8 mouse cellular contexts compared by ENCODE assay signal in genomic region chr2:165888813-165889221, GRCm38 (mm10). TPM values are rescaled to one million over a fixed set of nuclear protein-coding genes. Genes with fewer than 3 reads are reported as not detected.
DNase-seq lines count a peak whose midpoint lies in the region; ATAC-seq lines count a peak whose summit lies in the region.

No protein-coding gene starts in this region.

- 20% methylated on average over 3 of the region's 3 CpGs for WGBS in heart, embryonic 15.5 days
- 8% methylated on average over 3 of the region's 3 CpGs for WGBS in hindbrain, embryonic 15.5 days

- H3K4me2 ChIP-seq in heart, embryonic 15.5 days = peak overlapping the region; percentile 12; the same call in 1 of the 2 replicates
- H3K4me2 ChIP-seq in hindbrain, embryonic 15.5 days = peak overlapping the region; percentile 25; the same call in 1 of the 2 replicates

- H3K4me3 ChIP-seq in heart, embryonic 15.5 days = no peak overlapping the region
- no peak overlapping the region for H3K4me3 ChIP-seq in hindbrain, embryonic 15.5 days

- peak overlapping the region; percentile 100 for H3K27ac ChIP-seq in heart, embryonic 15.5 days
- H3K27ac ChIP-seq in hindbrain, embryonic 15.5 days (replicated peaks) = peak overlapping the region; percentile 100

- no peaks in the 10 kb centered on the region for H3K36me3 ChIP-seq in heart, embryonic 15.5 days
- H3K36me3 ChIP-seq in hindbrain, embryonic 15.5 days = no peaks in the 10 kb centered on the region

- no peaks in the 10 kb centered on the region for H3K9me3 ChIP-seq in heart, embryonic 15.5 days (replicated peaks)
- no peaks in the 10 kb centered on the region for H3K9me3 ChIP-seq in hindbrain, embryonic 15.5 days

- H3K4me1 ChIP-seq in heart, embryonic 15.5 days (replicated peaks) = peaks cover 51% of the 10 kb centered on the region
- peaks cover 59% of the 10 kb centered on the region for H3K4me1 ChIP-seq in hindbrain, embryonic 15.5 days (replicated peaks)

- intact Hi-C loops in gastrocnemius, postnatal 14 days (cut with DNase I; ENCODE audit: low total_unique reads) = no loop called here

- H3K9ac ChIP-seq in heart, embryonic 15.5 days = no peak overlapping the region
- peak overlapping the region; percentile 32 for H3K9ac ChIP-seq in hindbrain, embryonic 15.5 days

- no peak for ATAC-seq in heart, embryonic 15.5 days (replicated peaks; ENCODE audit: insufficient number of reproducible peaks, insufficient read depth, low FRiP score, low read depth)
- no peak for ATAC-seq in hindbrain, embryonic 15.5 days (ENCODE audit: low FRiP score, low read depth)
- ATAC-seq in megakaryocyte, adult 5-6 weeks (ENCODE audit: poor library complexity, severe bottlenecking) = peak; percentile 29

- H3K27me3 ChIP-seq in heart, embryonic 15.5 days = no peaks in the 10 kb centered on the region
- no peaks in the 10 kb centered on the region for H3K27me3 ChIP-seq in hindbrain, embryonic 15.5 days

- no peak for DNase-seq in heart, adult 18-20 months
- DNase-seq in brain, adult 2 months (ENCODE audit: low read depth, low spot score) = peak; percentile 71
- no peak for DNase-seq in urinary bladder, postnatal 36 days (ENCODE audit: low spot score in 2 of 2)
- DNase-seq in layer of hippocampus, postnatal 14 days (ENCODE audit: low spot score in 2 of 2) = no peak
- DNase-seq in gastrocnemius, postnatal 14 days = no peak

RNA-seq across cellular contexts. Expression of gene Zmynd8, which starts 10.0 kb away (rescaled TPM):
- 39.1 and 40.7 TPM in 2 replicates for polyA plus RNA-seq in heart, embryonic 15.5 days (2015; fragmentation: Nextera tagmentation; extraction: Ambion mirVana)
- total RNA-seq in heart, adult 18-20 months (2021) = 10 to 100 TPM; 41.2 to 44.8 TPM
- 71.8 and 79.2 TPM in 2 replicates for polyA plus RNA-seq in hindbrain, embryonic 15.5 days (2015; fragmentation: Nextera tagmentation; extraction: Ambion mirVana)
- 26.9 and 37.5 TPM in 2 replicates for total RNA-seq in megakaryocyte, adult 5-6 weeks (2015)
- total RNA-seq in megakaryocyte, adult 5-6 weeks (2017) = 26.7 and 28.3 TPM in 2 replicates
- total RNA-seq in layer of hippocampus, postnatal 14 days (2021) = 100 to 1,000 TPM; 138 to 143 TPM
- total RNA-seq in gastrocnemius, postnatal 14 days (2021) = 10 to 100 TPM; 20.7 to 22.0 TPM
